Mouse (Mus musculus) neural tube, embryonic 15.5 days (tissue): ENCODE results near the gene Catsperg1. TPM values are rescaled to one million over a fixed set of nuclear protein-coding genes. Genes with fewer than 3 reads are reported as not detected.
"Not testable (repeated sequence)": the region's sequence is repeated elsewhere in the genome, so short reads cannot be mapped to it uniquely, and the experiment has no call there.

Source experiments
- ATAC-seq: fragments of 200-750 bp; cut with Nextera tagmentation; 2 replicates; pipeline ENCODE4 v1.8.0; 2017; ENCODE audit warnings: mild to moderate bottlenecking, moderate TSS enrichment, moderate library complexity; ENCODE audit not compliant: low FRiP score
- H3K27ac ChIP-seq: fragments of 300-500 bp; sonication (generic); replicated peaks from 2 replicates; pipeline ENCODE4 v1.5.1; 2015; ENCODE audit warnings: mild to moderate bottlenecking, inconsistent platforms
- H3K27me3 ChIP-seq: fragments of 300-500 bp; sonication (generic); replicated peaks from 2 replicates; pipeline ENCODE4 v1.6.1; 2015; ENCODE audit warnings: inconsistent platforms
- H3K36me3 ChIP-seq: fragments of 300-500 bp; sonication (generic); 2 replicates; pipeline ENCODE4 v1.6.1; 2015; ENCODE audit warnings: inconsistent platforms
- H3K4me1 ChIP-seq: fragments of 300-500 bp; sonication (generic); 2 replicates; pipeline ENCODE4 v1.6.1; 2015; ENCODE audit warnings: inconsistent platforms
- H3K4me2 ChIP-seq: fragments of 300-500 bp; sonication (generic); 2 replicates; pipeline ENCODE4 v1.6.1; 2015; ENCODE audit warnings: inconsistent platforms, mild to moderate bottlenecking, moderate library complexity
- H3K4me3 ChIP-seq: fragments of 300-500 bp; sonication (generic); replicated peaks from 2 replicates; pipeline ENCODE4 v1.5.1; 2015; ENCODE audit warnings: mild to moderate bottlenecking, inconsistent platforms
- H3K9ac ChIP-seq: fragments of 300-500 bp; sonication (generic); replicated peaks from 2 replicates; pipeline ENCODE4 v1.6.1; 2015; ENCODE audit warnings: mild to moderate bottlenecking, inconsistent platforms
- H3K9me3 ChIP-seq: fragments of 300-500 bp; sonication (generic); replicated peaks from 2 replicates; pipeline ENCODE4 v1.6.1; 2016; ENCODE audit warnings: inconsistent platforms
- WGBS: fragments of 180-500 bp; shearing (Covaris S2); methylation state at CpG from one replicate; pipeline ENCODE4 v1.1.7; 2015; ENCODE audit warnings: mixed read lengths; 5-methylcytosine and 5-hydroxymethylcytosine counted together
- polyA plus RNA-seq: library from polyadenylated mRNA; unstranded; fragments of >200 nt; fragmentation: Nextera tagmentation; extraction: Ambion mirVana; gene quantifications from 2 replicates; pipeline ENCODE4 v1.2.1, GENCODE M21; 2015

The Catsperg1 gene
- polyA plus RNA-seq, 1 experiment from 2014 or later = 4.4 TPM

DNA sequence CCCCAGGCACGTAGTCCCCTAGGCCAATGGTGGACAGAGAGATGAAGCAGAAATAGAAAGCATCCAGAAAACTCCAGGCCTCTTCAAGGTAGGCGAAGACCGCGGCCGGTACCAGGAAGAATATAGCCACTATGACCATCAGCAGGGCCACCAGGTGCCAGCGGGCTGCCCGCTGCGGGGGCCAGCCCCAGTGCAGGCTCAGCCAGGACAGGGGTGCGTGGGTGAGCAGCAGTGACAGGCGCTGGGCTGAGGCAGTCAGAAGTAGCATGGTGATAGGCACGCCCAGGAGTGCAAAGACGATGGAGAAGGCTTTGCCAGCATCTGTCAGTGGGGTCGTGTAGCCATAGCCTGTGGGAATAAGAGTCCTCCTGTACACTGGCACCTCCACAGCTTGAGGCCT lies 11.7 kb upstream of the Catsperg1 start:
- Histone ChIP-seq H3K4me3 (peak overlapping the region; percentile 5; the same call in 1 of the 2 replicates), H3K4me2 (peak overlapping the region; percentile 35), H3K9me3 (no peaks in the 10 kb centered on the region), H3K27me3 (peaks cover 10% of the 10 kb centered on the region), H3K36me3 (no peaks in the 10 kb centered on the region), H3K9ac (no peak overlapping the region), H3K27ac (no peak overlapping the region), H3K4me1 (peaks cover 11% of the 10 kb centered on the region)
- 82% methylated on average over 13 of the region's 13 CpGs for WGBS
- no peak for ATAC-seq

DNA sequence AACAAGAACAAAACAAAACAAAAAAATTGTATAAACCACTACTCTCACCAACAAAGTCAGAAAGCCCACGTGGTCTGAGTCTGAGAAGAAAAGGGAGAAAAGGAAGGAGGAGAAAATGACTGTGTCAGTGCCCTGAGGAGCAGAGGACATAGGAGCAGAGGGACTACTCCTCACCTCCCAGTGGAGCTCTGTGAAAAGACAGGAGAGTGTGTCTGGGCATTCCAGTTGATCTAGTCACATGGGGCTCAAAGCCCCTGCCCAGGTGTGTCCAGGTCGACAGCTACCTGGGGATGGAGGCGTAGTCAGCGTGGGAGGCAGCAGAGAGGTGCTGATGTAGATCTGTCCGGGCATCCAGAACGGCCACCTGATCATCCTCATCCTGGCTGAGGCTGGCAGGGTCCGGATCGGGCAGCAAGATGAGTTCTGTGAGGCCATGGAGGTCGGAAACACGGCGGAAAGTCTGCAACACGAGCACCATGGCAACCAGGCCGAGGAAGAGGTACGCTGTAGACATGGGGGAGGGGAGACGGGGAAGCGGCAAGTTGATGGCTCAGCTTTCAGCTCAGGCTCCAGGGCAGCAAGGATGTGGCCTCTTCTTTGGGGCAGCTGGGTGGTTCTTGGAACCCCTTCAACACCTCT lies 11.0 kb upstream of the Catsperg1 start:
- H3K9me3 ChIP-seq = no peaks in the 10 kb centered on the region
- peak overlapping the region; percentile 35 for H3K4me2 ChIP-seq
- H3K27ac ChIP-seq = no peak overlapping the region
- no peaks in the 10 kb centered on the region for H3K36me3 ChIP-seq
- H3K9ac ChIP-seq = 0 out of 2 replicates have a peak overlapping the region, but pooled peaks have one; percentile 26
- peak overlapping the region; percentile 5; the same call in 1 of the 2 replicates for H3K4me3 ChIP-seq
- peaks cover 11% of the 10 kb centered on the region for H3K4me1 ChIP-seq
- peak; percentile 70 for ATAC-seq
- WGBS = 14% methylated on average over 16 of the region's 16 CpGs
- H3K27me3 ChIP-seq = peaks cover 4% of the 10 kb centered on the region

DNA sequence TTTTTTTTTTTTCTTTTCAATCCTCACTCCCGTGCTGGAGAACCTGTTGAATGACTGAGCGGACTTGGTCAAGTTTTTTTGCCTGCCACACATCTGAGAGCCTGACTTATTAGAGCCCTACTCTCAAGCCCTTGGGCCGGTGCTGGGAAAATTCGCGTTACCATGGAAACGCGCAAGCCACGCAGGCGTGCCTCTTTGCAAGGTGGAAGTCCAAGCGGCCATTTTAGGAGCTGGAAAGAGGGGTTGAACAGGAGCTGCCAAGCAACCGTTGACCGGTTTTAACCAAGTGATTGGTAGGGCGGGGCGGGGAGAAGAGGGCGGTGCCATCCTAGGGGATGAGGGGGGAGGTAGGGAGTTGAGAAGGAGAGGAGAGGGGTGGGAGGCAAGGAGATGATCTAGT lies 1.0 kb upstream of the Catsperg1 start:
- no peak overlapping the region for H3K9ac ChIP-seq
- H3K4me2 ChIP-seq = no peak overlapping the region
- no peaks in the 10 kb centered on the region for H3K9me3 ChIP-seq
- WGBS = 44% methylated on average over 15 of the region's 15 CpGs
- H3K4me3 ChIP-seq = no peak overlapping the region
- peaks cover 19% of the 10 kb centered on the region for H3K4me1 ChIP-seq
- no peak overlapping the region for H3K27ac ChIP-seq
- no peaks in the 10 kb centered on the region for H3K36me3 ChIP-seq
- H3K27me3 ChIP-seq = peaks cover 8% of the 10 kb centered on the region; the same call in 1 of the 2 replicates
- no peak for ATAC-seq

DNA sequence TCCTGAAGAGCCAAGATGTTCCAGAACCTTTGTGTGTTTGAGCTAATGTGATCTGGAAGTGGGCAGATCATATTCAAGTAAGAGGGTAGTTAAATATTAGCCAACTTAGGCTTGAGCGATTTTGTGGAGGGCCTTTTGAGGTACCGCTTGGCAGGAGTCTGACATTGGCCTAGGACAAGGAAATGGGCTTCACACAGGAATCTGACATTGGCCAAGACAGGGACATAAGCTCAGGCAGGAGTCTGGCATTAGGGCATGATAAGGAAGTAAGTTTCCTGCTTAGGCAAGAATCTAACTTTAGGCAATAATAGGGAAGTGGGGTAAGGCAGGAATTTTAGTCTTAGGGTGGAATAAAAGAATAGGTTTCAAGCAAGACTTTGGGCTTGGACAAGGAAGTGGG lies 401 bp upstream of the Catsperg1 start:
- H3K27ac ChIP-seq = no peak overlapping the region
- no peak overlapping the region for H3K9ac ChIP-seq
- no peaks in the 10 kb centered on the region for H3K36me3 ChIP-seq
- H3K27me3 ChIP-seq = peaks cover 8% of the 10 kb centered on the region; the same call in 1 of the 2 replicates
- H3K4me2 ChIP-seq = peak overlapping the region; percentile 54
- ATAC-seq = peak; percentile 16; the same call in 1 of the 2 replicates
- no peak overlapping the region for H3K4me3 ChIP-seq
- no peaks in the 10 kb centered on the region for H3K9me3 ChIP-seq
- 43% methylated on average over 2 of the region's 2 CpGs for WGBS
- H3K4me1 ChIP-seq = peaks cover 19% of the 10 kb centered on the region

DNA sequence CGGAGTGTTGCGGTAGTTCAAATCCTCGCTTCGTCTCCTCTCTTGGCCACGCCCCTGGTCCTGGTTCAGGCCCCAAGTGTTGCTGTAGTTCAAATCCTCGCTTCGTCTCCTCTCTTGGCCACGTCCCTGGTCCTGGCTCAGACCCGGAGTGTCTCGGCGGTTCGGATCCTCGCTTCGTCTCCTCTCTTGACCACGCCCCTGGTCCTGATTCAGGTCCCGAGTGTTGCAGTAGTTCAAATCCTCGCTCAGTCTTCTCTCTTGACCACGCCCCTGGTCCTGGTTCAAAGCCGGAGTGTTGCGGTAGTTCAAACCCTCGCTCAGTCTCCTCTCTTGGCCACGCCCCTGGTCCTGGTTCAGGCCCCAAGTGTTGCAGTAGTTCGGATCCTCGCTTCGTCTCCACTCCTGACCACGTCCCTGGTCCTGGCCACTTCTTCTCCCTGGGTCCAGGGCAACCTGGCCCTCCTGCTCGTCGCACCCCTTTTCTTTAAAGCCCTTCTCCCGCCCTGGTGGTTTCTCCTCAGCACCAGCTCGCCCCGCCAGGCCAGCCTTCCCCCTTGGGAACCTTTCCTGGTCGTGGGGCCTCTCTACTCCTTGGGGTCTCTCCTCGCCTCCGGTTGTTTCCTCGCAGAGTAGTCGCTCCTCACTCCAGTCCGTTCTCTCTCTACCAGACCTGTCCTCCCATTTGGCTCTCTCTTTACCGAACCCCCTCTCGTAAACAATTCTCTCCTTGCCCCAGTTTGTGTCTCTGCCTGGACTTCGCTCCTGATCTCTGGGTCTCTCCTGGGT lies 867 bp downstream of the Catsperg1 start:
- 15% methylated on average over 40 of the region's 40 CpGs for WGBS
- ATAC-seq = peak; percentile 18; the same call in 1 of the 2 replicates
- H3K9ac ChIP-seq = not testable (repeated sequence)

DNA sequence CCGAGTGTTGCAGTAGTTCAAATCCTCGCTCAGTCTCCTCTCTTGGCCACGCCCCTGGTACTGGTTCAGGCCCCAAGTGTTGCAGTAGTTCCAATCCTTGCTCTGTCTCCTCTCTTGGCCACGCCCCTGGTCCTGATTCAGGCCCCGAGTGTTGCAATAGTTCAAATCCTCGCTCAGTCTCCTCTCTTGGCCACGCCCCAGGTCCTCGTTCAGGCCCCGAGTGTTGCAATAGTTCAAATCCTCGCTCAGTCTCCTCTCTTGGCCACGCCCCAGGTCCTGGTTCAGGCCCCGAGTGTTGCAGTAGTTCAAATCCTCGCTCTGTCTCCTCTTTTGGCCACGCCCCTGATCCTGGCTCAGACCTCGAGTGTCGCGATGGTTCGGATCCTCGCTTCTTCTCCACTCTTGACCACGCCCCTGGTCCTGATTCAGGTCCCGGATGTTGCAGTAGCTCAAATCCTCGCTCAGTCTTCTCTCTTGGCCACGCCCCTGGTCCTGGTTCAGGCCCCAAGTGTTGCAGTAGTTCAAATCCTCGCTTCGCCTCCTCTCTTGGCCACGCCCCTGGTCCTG lies 1.6 kb downstream of the Catsperg1 start:
- 14% methylated on average over 26 of the region's 26 CpGs for WGBS
- H3K27ac ChIP-seq = no peak overlapping the region
- no peaks in the 10 kb centered on the region for H3K9me3 ChIP-seq
- no peaks in the 10 kb centered on the region for H3K36me3 ChIP-seq
- no peak overlapping the region for H3K9ac ChIP-seq
- H3K4me2 ChIP-seq = peak overlapping the region; percentile 54
- peaks cover 8% of the 10 kb centered on the region; the same call in 1 of the 2 replicates for H3K27me3 ChIP-seq
- H3K4me1 ChIP-seq = peaks cover 19% of the 10 kb centered on the region
- H3K4me3 ChIP-seq = peak overlapping the region; percentile 34
- no peak for ATAC-seq

More for the DNA sequence above, 867 bp downstream of the Catsperg1 start:
- H3K27me3 ChIP-seq, H3K27ac ChIP-seq, H3K9me3 ChIP-seq, H3K36me3 ChIP-seq: not testable (repeated sequence)
- Histone ChIP-seq H3K4me3 (peak overlapping the region; percentile 29), H3K4me2 (peak overlapping the region; percentile 54), H3K4me1 (peaks cover 19% of the 10 kb centered on the region)

DNA sequence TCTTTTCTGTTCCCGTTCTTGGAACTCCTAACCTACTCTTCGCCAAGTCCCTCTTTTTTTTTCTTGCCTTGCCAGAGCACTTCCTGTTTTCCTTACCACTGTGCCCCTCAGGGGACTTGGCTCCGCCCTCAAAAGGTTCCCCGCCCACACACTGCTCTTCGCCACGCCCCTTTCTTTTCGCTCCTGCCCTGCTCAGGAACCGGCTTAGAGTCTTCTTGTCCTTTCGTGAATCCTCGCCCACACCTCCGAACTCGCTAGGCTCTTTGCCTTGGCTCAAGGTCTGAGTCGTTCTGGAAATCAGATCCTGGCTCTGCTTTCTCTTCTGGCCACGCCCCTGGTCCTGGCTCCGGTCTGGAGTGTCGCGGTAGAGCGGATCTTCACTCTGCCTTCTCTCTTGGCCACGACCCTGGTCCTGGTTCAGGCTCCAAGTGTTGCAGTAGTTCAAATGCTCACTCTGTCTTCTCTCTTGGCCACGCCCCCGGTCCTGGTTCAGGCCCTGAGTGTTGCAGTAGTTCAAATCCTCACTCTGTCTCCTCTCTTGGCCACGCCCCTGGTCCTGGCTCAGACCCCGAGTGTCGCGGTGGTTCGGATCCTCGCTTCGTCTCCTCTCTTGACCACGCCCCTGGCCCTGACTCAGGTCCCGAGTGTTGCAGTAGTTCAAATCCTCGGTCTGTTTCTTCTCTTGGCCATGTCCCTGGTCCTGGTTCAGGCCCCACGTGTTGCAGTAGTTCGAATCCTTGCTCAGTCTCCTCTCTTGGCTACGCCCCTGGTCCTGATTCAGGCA lies 2.2 kb downstream of the Catsperg1 start:
- Histone ChIP-seq H3K36me3 (no peaks in the 10 kb centered on the region), H3K4me3 (peak overlapping the region; percentile 34), H3K9ac (no peak overlapping the region), H3K4me1 (peaks cover 19% of the 10 kb centered on the region), H3K9me3 (no peaks in the 10 kb centered on the region), H3K27me3 (peaks cover 8% of the 10 kb centered on the region; the same call in 1 of the 2 replicates), H3K4me2 (peak overlapping the region; percentile 54), H3K27ac (no peak overlapping the region)
- peak; percentile 54 for ATAC-seq
- 4% methylated on average over 34 of the region's 34 CpGs for WGBS

DNA sequence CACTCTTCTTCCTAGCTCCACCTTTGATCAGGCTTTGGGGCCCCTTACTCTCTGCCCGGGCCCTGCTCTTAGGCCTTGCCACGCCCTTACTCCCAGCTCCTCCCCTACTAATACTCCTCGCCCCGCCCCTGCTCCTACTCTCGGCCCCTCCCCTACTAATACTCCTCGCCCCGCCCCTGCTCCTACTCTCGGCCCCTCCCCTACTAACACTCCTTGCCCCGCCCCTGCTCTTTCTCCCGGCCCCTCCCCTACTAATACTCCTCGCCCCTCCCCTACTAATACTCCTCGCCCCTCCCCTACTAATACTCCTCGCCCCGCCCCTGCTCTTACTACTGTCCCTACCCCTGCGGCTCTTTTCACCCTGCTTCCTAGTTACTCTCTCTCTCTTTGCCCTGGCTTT lies 2.8 kb downstream of the Catsperg1 start:
- H3K4me1 ChIP-seq = peaks cover 19% of the 10 kb centered on the region
- WGBS = 28% methylated on average over 12 of the region's 15 CpGs
- H3K9me3 ChIP-seq, H3K36me3 ChIP-seq, H3K27me3 ChIP-seq, H3K27ac ChIP-seq, ATAC-seq, H3K9ac ChIP-seq: not testable (repeated sequence)
- H3K4me3 ChIP-seq = peak overlapping the region; percentile 34
- H3K4me2 ChIP-seq = peak overlapping the region; percentile 54

DNA sequence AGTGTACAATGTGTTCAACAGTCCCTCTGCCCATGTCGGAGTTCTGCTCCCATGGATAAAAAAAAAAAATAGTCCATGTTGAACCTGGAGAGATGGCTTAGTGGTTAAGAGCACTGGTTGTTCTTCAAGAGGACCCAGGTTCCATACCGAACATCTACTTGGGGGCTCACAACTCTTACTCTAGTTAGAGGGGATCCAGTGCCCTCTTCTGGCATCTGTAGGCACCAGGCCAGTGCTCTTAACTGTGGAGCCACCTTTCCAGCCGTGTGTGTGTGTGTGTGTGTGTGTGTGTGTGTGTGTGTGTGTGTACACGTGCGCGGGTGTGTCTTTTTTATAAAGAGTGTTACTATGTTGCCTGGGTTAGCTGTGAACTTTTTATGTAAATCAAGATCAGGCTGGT lies 11.3 kb downstream of the Catsperg1 start:
- Histone ChIP-seq H3K27me3 (no peaks in the 10 kb centered on the region), H3K4me1 (no peaks in the 10 kb centered on the region), H3K9me3 (no peaks in the 10 kb centered on the region), H3K4me3 (no peak overlapping the region), H3K27ac (no peak overlapping the region), H3K9ac (no peak overlapping the region), H3K36me3 (no peaks in the 10 kb centered on the region), H3K4me2 (no peak overlapping the region)
- ATAC-seq = no peak
- WGBS = 85% methylated on average over 6 of the region's 6 CpGs

DNA sequence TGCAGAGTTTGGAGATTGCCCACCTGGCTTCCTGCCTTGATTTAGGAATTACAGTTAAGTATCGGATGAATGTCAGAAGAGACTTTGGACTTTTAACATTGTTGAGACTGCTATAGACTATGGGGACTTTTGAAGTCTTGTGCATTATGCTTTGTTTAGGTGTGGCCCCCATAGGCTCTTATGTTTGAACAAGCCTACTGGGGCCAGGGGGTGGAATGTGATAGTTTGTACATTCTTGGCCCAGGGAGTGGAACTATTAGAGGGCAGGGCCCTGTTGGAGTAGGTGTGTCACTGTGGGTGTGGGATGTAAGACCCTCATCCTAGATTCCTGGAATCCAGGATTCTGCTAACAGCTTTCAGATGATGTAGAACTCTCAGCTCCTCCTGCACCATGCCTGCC lies 19.6 kb downstream of the Catsperg1 start:
- 92% methylated on average over 1 of the region's 1 CpGs for WGBS
- not testable (repeated sequence) for ATAC-seq, H3K4me3 ChIP-seq, H3K9ac ChIP-seq, H3K4me2 ChIP-seq, H3K27me3 ChIP-seq, H3K27ac ChIP-seq, H3K36me3 ChIP-seq, H3K4me1 ChIP-seq, H3K9me3 ChIP-seq

DNA sequence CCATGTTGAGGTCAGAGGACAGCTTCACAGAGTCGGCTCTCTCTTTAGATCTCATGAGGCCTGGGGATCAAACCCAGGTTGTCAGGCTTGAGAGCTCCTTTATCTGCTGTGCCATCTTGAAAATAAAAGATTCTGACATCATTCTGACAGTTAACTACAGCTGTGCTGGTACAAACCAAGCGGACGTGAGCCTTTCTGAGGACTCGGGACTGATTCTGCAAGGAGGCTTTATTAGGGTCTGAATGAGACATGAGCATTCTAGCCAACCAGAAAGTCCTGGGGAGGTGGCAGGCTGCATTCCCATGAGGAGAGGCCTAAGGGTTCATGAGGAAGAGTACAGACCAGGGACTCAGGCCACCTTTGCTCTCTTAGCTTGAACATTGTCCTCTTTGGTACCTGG lies 32.5 kb downstream of the Catsperg1 start:
- H3K27me3 ChIP-seq, H3K36me3 ChIP-seq, H3K9me3 ChIP-seq, H3K4me3 ChIP-seq, H3K9ac ChIP-seq, ATAC-seq: not testable (repeated sequence)
- H3K4me1 ChIP-seq = peaks cover 18% of the 10 kb centered on the region
- peak overlapping the region; percentile 61 for H3K4me2 ChIP-seq
- WGBS = 90% methylated on average over 4 of the region's 4 CpGs
- H3K27ac ChIP-seq = peak overlapping the region; percentile 81
